Mouse (Mus musculus) brain, embryonic 14.5 days (tissue): ENCODE measurements at regions not wholly inside any gene's neighbourhood (a gene's known extent, or its start where the extent isn't known, plus 50 kb on each side); places are given as distances from the start of the nearest gene placed in this dataset.
A peak's percentile ranks its signal among the peaks of the same experiment; 100 is the strongest.

Source experiments
- DNase-seq: peaks from one replicate; pipeline ENCODE4 v3.0.0-alpha.2; 2011; ENCODE audit warnings: low read depth
- CTCF ChIP-seq: fragments of 200-500 bp; IDR thresholded peaks from 2 replicates; pipeline ENCODE4 v1.5.1; 2012; ENCODE audit warnings: inconsistent platforms, mild to moderate bottlenecking, moderate library complexity, borderline replicate concordance; ENCODE audit not compliant: insufficient read depth, insufficient read length; ENCODE audit errors: extremely low read depth
- POLR2A ChIP-seq: fragments of 200-500 bp; IDR thresholded peaks from 2 replicates; pipeline ENCODE4 v1.6.1; 2012; ENCODE audit warnings: mild to moderate bottlenecking, inconsistent platforms, borderline replicate concordance; ENCODE audit not compliant: poor library complexity, insufficient read depth, insufficient read length, severe bottlenecking; ENCODE audit errors: extremely low read depth

GRCm38 (mm10) chr12:107027842-107028549, 460.4 kb upstream of the 3110018I06Rik start:
- TF ChIP-seq POLR2A (no peak), CTCF (peak; percentile 37; the same call in 1 of the 2 replicates)
- DNase-seq: peak; percentile 43

GRCm38 (mm10) chr12:107028985-107029384, 459.4 kb upstream of the 3110018I06Rik start:
- TF ChIP-seq POLR2A: no peak
- no peak for TF ChIP-seq CTCF

GRCm38 (mm10) chr12:107036357-107036756, 452.1 kb upstream of the 3110018I06Rik start:
- TF ChIP-seq POLR2A (no peak), CTCF (no peak)
- DNase-seq: peak; percentile 28

More at GRCm38 (mm10) chr12:107028985-107029384, 459.4 kb upstream of the 3110018I06Rik start:
- DNase-seq: peak; percentile 17

- peak; percentile 73 for DNase-seq
- TF ChIP-seq POLR2A (no peak), CTCF (no peak)
These were observed 446.3 kb upstream of the 3110018I06Rik start for GRCm38 (mm10) chr12:107041927-107042652.

- DNase-seq: no peak
- TF ChIP-seq CTCF (no peak), POLR2A (no peak)
These were observed 441.9 kb upstream of the 3110018I06Rik start for GRCm38 (mm10) chr12:107046496-107046895.

DNA sequence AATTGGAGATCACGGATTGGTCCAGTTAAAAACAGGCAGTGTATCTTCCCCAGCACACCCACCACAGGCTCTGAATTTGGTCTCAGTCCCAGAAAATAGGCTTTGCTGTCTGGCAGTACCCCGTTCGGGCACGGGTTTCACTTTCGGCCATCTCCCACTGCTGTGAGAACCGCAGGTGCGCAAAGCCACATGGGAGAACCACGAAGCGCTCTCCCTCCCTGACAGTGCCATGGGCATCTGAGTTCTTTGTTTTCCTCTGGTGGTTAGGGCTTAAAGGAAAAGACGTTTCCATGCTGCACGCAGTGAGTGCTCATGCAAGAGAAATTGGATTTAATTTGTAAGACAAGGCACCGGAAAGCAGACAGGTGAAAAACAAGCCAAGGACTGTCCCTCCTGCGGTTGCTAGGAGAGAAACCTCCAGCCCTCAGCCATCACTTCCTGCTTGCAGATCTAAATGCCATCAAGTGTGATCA, 441.3 kb upstream of the 3110018I06Rik start:
- TF ChIP-seq CTCF (no peak), POLR2A (no peak)
- DNase-seq: peak; percentile 54

- DNase-seq: no peak
- TF ChIP-seq CTCF (no peak), POLR2A (no peak)
These were observed 437.4 kb upstream of the 3110018I06Rik start for GRCm38 (mm10) chr12:107050891-107051635.

GRCm38 (mm10) chr12:107052136-107052535, 436.3 kb upstream of the 3110018I06Rik start:
- TF ChIP-seq CTCF (no peak), POLR2A (no peak)

GRCm38 (mm10) chr12:107056553-107056952, 431.9 kb upstream of the 3110018I06Rik start:
- DNase-seq: no peak
- TF ChIP-seq CTCF (no peak), POLR2A (no peak)

More at GRCm38 (mm10) chr12:107052136-107052535, 436.3 kb upstream of the 3110018I06Rik start:
- DNase-seq: no peak

- no peak for DNase-seq
- TF ChIP-seq POLR2A (no peak), CTCF (no peak)
These were observed 427.9 kb upstream of the 3110018I06Rik start for GRCm38 (mm10) chr12:107060514-107060913.

DNA sequence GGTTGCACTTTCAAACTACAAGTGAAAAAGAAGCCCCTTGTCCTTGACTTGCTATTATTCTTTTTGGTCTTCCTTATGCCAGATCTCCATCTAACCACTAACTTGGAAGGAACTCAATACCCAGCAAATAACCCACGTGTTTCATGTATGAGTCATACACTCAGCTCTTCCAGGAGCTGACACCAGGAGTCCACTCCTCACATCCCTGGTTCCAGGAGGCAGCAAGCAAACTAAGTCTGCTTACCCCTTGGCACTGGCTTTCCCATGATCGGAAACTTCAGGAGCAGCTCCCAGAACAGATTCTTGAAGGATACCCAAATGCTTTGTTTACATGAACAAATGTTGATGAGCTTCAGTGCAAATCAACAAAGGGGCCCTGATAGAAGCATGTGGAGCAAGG, 421.1 kb upstream of the 3110018I06Rik start:
- TF ChIP-seq CTCF (no peak), POLR2A (no peak)
- no peak for DNase-seq

DNA sequence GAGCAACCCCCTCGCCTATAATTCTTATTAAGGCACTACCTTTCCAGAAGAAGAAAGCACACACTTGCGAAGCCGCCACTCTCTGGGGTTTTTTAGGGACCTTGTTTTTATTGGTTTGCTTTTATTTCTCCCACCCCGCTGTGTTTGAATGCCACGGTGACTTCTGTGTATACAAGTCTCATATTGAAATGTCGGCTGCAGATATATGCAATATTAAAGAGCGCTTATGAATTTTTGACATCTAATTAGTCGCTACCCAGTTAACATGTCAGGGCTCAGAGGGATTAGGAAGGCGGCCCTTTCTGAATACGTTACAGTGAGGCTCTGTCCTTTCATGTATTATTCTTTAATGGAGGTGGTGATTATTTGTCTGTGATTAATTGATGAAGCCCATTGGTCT, 405.9 kb upstream of the 3110018I06Rik start:
- TF ChIP-seq POLR2A (no peak), CTCF (no peak)
- DNase-seq: peak; percentile 59
